Mouse (Mus musculus) bone marrow macrophage, adult 2 months (primary cell): ENCODE results near the gene Ccdc124.

Experiments used
- CTCF ChIP-seq: IDR thresholded peaks from 2 replicates; pipeline ENCODE4 v1.5.1; 2012; ENCODE audit warnings: low read depth, mild to moderate bottlenecking, low read length, moderate library complexity
- POLR2A ChIP-seq: IDR thresholded peaks from 2 replicates; pipeline ENCODE4 v1.6.1; 2012; ENCODE audit warnings: mild to moderate bottlenecking, low read depth, low read length, borderline replicate concordance

DNA sequence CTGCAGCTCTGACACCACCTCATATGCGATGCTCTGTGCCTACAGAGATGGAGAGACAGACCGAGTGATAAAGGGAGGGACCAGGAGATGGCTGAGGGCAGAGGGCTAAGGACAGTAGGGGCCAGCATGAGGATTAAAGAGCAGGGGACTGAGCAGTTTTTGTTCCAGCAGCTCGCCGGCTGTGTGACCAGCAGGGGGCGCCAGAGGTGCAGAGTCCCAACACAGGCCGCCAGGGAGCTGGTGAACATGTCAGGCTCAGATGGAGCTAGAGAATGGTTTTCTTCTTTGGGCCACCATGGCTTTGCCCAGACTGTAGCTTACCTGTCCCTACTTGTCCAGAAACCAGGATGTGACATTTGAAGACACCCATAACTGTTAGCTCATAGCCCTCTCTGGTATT is 29.2 kb downstream of the Ccdc124 start:
- TF ChIP-seq POLR2A, result no peak
- peak; percentile 87 for TF ChIP-seq CTCF
